Mouse (Mus musculus): ENCODE data around the gene Mgst3. TPM values are rescaled to one million over a fixed set of nuclear protein-coding genes. Genes with fewer than 3 reads are reported as not detected.
A peak's percentile ranks its signal among the peaks of the same experiment; 100 is the strongest.

The Mgst3 gene
- total RNA-seq, 1 experiment = 34.4 TPM

GRCm38 (mm10) chr1:167342831-167343230 is 50.8 kb downstream of the Mgst3 start:
- H3K9ac ChIP-seq (ENCODE audit: insufficient read depth, low read depth, low read length, poor library complexity, severe bottlenecking) = no peak overlapping the region
- peak; percentile 21 for DNase-seq (ENCODE audit: low read depth, low spot score)
- no peak overlapping the region for H3K27ac ChIP-seq (ENCODE audit: insufficient read depth, low read depth, low read length, poor library complexity, severe bottlenecking)
- H3K4me1 ChIP-seq (ENCODE audit: control insufficient read depth in 2 of 2, insufficient read depth in 2 of 2, low read length in 2 of 2, poor library complexity in 1 of 2) = no peaks in the 10 kb centered on the region
- no peak for TF ChIP-seq ZC3H11A (IDR thresholded peaks at IDR 0.05; ENCODE audit: borderline replicate concordance, low read depth, low read length)
- TF ChIP-seq ZNF384 (IDR thresholded peaks at IDR 0.05; ENCODE audit: low read depth, low read length) = no peak
- TF ChIP-seq CHD2 (IDR thresholded peaks at IDR 0.05; ENCODE audit: low read depth, low read length) = no peak
- TF ChIP-seq MAFK (IDR thresholded peaks at IDR 0.05; ENCODE audit: insufficient read depth, low read depth, low read length) = no peak
- TF ChIP-seq HCFC1 (IDR thresholded peaks at IDR 0.05; ENCODE audit: borderline replicate concordance, insufficient read depth, low read length) = no peak
- in situ Hi-C loops (cut with MboI; ENCODE audit: low sequenced_read_pairs in 2 of 2, unreplicated experiment in 2 of 2) = no loop called here
- H3K9me3 ChIP-seq (ENCODE audit: control insufficient read depth, insufficient read depth, low read depth, low read length) = no peaks in the 10 kb centered on the region
- H3K36me3 ChIP-seq (ENCODE audit: control insufficient read depth, insufficient read depth, low read length, poor library complexity, severe bottlenecking) = no peaks in the 10 kb centered on the region
- no peak overlapping the region for H3K4me3 ChIP-seq (ENCODE audit: insufficient read depth in 1 of 2, low read depth in 1 of 2, low read length in 2 of 2, poor library complexity in 1 of 2, severe bottlenecking in 1 of 2)

- in situ Hi-C loops (cut with MboI; ENCODE audit: low sequenced_read_pairs in 2 of 2, unreplicated experiment in 2 of 2) = no loop called here
- H3K9ac ChIP-seq (ENCODE audit: insufficient read depth, low read depth, low read length, poor library complexity, severe bottlenecking) = no peak overlapping the region
- H3K36me3 ChIP-seq (ENCODE audit: control insufficient read depth, insufficient read depth, low read length, poor library complexity, severe bottlenecking) = no peaks in the 10 kb centered on the region
- H3K27ac ChIP-seq (ENCODE audit: insufficient read depth, low read depth, low read length, poor library complexity, severe bottlenecking) = no peak overlapping the region
- H3K4me3 ChIP-seq (ENCODE audit: insufficient read depth in 1 of 2, low read depth in 1 of 2, low read length in 2 of 2, poor library complexity in 1 of 2, severe bottlenecking in 1 of 2) = no peak overlapping the region
- no peak for DNase-seq (ENCODE audit: low read depth, low spot score)
- no peak for TF ChIP-seq MAFK (IDR thresholded peaks at IDR 0.05; ENCODE audit: insufficient read depth, low read depth, low read length)
- no peak for TF ChIP-seq ZNF384 (IDR thresholded peaks at IDR 0.05; ENCODE audit: low read depth, low read length)
- TF ChIP-seq ZC3H11A (IDR thresholded peaks at IDR 0.05; ENCODE audit: borderline replicate concordance, low read depth, low read length) = no peak
- no peak for TF ChIP-seq HCFC1 (IDR thresholded peaks at IDR 0.05; ENCODE audit: borderline replicate concordance, insufficient read depth, low read length)
- H3K4me1 ChIP-seq (ENCODE audit: control insufficient read depth in 2 of 2, insufficient read depth in 2 of 2, low read length in 2 of 2, poor library complexity in 1 of 2) = no peaks in the 10 kb centered on the region
- H3K9me3 ChIP-seq (ENCODE audit: control insufficient read depth, insufficient read depth, low read depth, low read length) = no peaks in the 10 kb centered on the region
Measured at GRCm38 (mm10) chr1:167340910-167341528, 52.6 kb downstream of the Mgst3 start.

DNA sequence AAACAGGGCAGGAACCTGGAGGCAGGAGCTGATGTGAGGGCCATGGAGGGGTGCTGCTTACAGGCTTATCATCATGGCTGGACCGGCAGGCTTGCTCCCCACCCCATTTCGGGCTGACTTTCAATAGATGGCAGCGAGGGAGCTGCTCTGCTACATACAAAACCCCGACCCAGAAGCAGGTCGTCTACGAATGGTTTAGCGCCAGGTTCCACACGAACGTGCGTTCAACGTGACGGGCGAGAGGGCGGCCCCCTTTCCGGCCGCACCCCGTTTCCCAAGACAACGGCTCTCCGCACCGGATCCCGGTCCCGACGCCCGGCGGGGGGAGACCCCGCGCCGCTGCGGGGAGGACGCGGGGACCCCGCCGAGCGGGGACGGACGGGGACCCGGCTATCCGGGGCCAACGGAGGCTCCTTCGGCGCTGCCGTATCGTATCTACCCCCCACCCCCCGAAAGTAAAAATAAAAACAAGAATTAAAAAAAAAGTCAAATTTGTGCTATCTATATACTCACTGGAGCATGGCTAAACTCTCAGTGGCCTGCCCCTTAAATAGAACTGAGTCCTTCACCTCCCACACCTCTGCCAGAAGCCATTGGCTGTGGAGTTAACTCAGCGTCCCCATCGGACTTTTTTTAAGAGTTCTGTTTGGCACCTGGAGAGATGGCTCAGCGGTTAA is 53.4 kb downstream of the Mgst3 start:
- TF ChIP-seq CHD2 (IDR thresholded peaks at IDR 0.05; ENCODE audit: low read depth, low read length) (no peak), ZNF384 (IDR thresholded peaks at IDR 0.05; ENCODE audit: low read depth, low read length) (no peak), ZC3H11A (IDR thresholded peaks at IDR 0.05; ENCODE audit: borderline replicate concordance, low read depth, low read length) (no peak), HCFC1 (IDR thresholded peaks at IDR 0.05; ENCODE audit: borderline replicate concordance, insufficient read depth, low read length) (no peak), MAFK (IDR thresholded peaks at IDR 0.05; ENCODE audit: insufficient read depth, low read depth, low read length) (no peak)
- Histone ChIP-seq H3K4me1 (ENCODE audit: control insufficient read depth in 2 of 2, insufficient read depth in 2 of 2, low read length in 2 of 2, poor library complexity in 1 of 2) (no peaks in the 10 kb centered on the region), H3K36me3 (ENCODE audit: control insufficient read depth, insufficient read depth, low read length, poor library complexity, severe bottlenecking) (no peaks in the 10 kb centered on the region), H3K4me3 (ENCODE audit: insufficient read depth in 1 of 2, low read depth in 1 of 2, low read length in 2 of 2, poor library complexity in 1 of 2, severe bottlenecking in 1 of 2) (peak overlapping the region; percentile 50 to 58), H3K27ac (ENCODE audit: insufficient read depth, low read depth, low read length, poor library complexity, severe bottlenecking) (no peak overlapping the region), H3K9ac (ENCODE audit: insufficient read depth, low read depth, low read length, poor library complexity, severe bottlenecking) (peak overlapping the region; percentile 31), H3K9me3 (ENCODE audit: control insufficient read depth, insufficient read depth, low read depth, low read length) (no peaks in the 10 kb centered on the region)
- DNase-seq (ENCODE audit: low read depth, low spot score) = no peak
- in situ Hi-C loops (cut with MboI; ENCODE audit: low sequenced_read_pairs in 2 of 2, unreplicated experiment in 2 of 2) = no loop called here

GRCm38 (mm10) chr1:167339177-167339781 is 54.4 kb downstream of the Mgst3 start:
- no peak for TF ChIP-seq ZC3H11A (IDR thresholded peaks at IDR 0.05; ENCODE audit: borderline replicate concordance, low read depth, low read length)
- no peak for TF ChIP-seq CHD2 (IDR thresholded peaks at IDR 0.05; ENCODE audit: low read depth, low read length)
- no peak for TF ChIP-seq ZNF384 (IDR thresholded peaks at IDR 0.05; ENCODE audit: low read depth, low read length)
- TF ChIP-seq HCFC1 (IDR thresholded peaks at IDR 0.05; ENCODE audit: borderline replicate concordance, insufficient read depth, low read length) = no peak
- no peak for TF ChIP-seq MAFK (IDR thresholded peaks at IDR 0.05; ENCODE audit: insufficient read depth, low read depth, low read length)
- in situ Hi-C loops (cut with MboI; ENCODE audit: low sequenced_read_pairs in 2 of 2, unreplicated experiment in 2 of 2) = loop anchor here (5.0 to 10.0 kb wide), 2 partner anchors 114 to 117 kb away; no protein-coding TSS in a partner anchor
- Histone ChIP-seq H3K4me1 (ENCODE audit: control insufficient read depth in 2 of 2, insufficient read depth in 2 of 2, low read length in 2 of 2, poor library complexity in 1 of 2) (no peaks in the 10 kb centered on the region), H3K36me3 (ENCODE audit: control insufficient read depth, insufficient read depth, low read length, poor library complexity, severe bottlenecking) (no peaks in the 10 kb centered on the region), H3K4me3 (ENCODE audit: insufficient read depth in 1 of 2, low read depth in 1 of 2, low read length in 2 of 2, poor library complexity in 1 of 2, severe bottlenecking in 1 of 2) (no peak overlapping the region), H3K9ac (ENCODE audit: insufficient read depth, low read depth, low read length, poor library complexity, severe bottlenecking) (no peak overlapping the region), H3K9me3 (ENCODE audit: control insufficient read depth, insufficient read depth, low read depth, low read length) (no peaks in the 10 kb centered on the region), H3K27ac (ENCODE audit: insufficient read depth, low read depth, low read length, poor library complexity, severe bottlenecking) (no peak overlapping the region)
- DNase-seq (ENCODE audit: low read depth, low spot score) = no peak
